Mouse (Mus musculus) cerebellum, postnatal 36 days (tissue): ENCODE data around the gene Rexo5.

Experiments used
- DNase-seq, 2 experiments: peaks; one replicate each; pipeline ENCODE4 v3.0.0; 2021 to 2022; ENCODE audit warnings: mixed read lengths in 2 of 2

Gene Rexo5

GRCm38 (mm10) chr7:119793586-119794250 lies at the start of gene Rexo5, which contains the start of gene Eri2:
Rexo5 (plus strand) TSS chr7:119794006.
Eri2 (minus strand) TSS chr7:119794058.
- DNase-seq, result peak; percentile 67

- no peak for DNase-seq
These were observed 49.5 kb upstream of the Rexo5 start for GRCm38 (mm10) chr7:119744321-119744720.

DNA sequence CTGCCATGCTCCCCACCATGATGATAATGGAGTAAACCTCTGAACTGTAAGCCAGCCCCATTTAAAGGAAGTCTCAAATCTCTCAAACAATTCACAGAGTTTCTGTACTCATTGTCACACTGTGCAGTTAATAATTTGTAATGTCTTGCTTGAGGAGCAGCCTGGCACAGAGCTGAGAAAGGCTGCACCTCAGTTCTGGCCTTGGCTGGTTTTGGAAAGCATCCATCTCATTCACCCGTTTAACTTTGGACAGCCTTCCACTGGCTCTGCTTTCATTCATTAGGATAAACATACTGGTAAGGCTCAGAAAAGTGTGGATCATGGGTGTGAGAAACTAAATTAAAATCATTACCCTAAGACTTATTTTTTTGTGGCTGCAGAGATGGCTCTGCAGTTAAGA lies 47.9 kb upstream of the Rexo5 start:
- no peak for DNase-seq

GRCm38 (mm10) chr7:119748761-119749160 lies 45.0 kb upstream of the Rexo5 start:
- no peak for DNase-seq

DNA sequence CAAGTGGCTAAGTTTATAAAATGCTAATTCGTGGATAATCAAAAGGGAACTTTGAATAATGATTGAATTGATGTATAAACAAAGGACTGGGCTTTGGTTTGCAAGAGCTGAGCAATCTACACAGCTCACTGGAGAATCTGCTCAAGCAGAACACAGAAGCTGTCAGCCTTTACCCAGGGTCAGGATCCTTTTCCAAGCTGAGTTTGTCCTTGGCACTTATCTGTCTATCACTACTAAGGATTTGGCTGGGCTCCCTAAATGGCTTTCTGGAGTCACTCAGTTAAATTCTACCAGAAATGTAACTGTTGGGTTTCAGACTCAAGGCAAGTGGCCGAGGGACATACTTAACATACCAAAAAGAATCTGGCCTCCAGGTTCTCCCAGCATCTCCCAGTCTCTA lies 43.9 kb upstream of the Rexo5 start:
- no peak for DNase-seq

GRCm38 (mm10) chr7:119753696-119754095 lies 40.1 kb upstream of the Rexo5 start:
- no peak for DNase-seq

GRCm38 (mm10) chr7:119760527-119760951 lies 33.3 kb upstream of the Rexo5 start, which contains the start of gene Acsm3:
Acsm3 (plus strand) TSS chr7:119760923.
- no peak for DNase-seq

GRCm38 (mm10) chr7:119762166-119762697 lies 31.6 kb upstream of the Rexo5 start:
- DNase-seq, result no peak

DNA sequence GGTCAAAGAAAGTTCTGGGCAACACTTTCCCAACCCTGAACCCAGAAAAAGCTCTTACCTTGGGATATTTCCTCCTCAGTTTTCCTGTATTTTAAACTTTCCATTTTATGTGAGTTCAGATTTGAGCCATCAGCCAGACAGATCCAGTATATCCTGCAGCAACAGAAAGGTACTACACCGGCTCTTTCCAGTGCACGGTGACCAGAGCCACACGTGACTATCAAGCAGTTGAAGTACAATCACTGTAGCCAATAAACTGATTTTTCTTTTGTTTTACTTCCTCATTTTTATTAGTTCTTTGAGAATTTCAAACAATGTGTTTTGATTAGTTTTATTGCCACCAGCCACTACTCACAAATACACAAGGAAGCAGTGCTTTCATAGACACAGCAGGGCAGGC lies 29.4 kb upstream of the Rexo5 start:
- no peak for DNase-seq

DNA sequence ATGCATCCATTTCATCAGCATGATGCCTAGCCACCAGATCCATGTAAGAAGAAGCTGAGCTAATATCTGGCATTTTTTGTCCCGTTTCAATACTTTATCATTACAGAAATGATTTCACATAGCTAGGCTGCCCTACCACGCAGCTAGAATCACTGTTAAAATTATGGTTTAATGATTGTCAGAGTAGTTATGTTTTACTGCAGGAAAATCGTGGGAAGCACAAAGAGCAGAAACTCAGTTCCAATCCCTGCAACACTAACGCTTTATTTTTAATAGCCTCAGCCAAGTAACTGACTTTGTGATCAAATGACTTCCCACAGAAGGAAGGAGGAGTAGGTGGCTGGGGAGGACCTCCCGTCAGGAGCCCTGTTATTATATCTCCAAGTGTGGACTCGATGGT lies 26.8 kb upstream of the Rexo5 start:
- DNase-seq, result no peak

DNA sequence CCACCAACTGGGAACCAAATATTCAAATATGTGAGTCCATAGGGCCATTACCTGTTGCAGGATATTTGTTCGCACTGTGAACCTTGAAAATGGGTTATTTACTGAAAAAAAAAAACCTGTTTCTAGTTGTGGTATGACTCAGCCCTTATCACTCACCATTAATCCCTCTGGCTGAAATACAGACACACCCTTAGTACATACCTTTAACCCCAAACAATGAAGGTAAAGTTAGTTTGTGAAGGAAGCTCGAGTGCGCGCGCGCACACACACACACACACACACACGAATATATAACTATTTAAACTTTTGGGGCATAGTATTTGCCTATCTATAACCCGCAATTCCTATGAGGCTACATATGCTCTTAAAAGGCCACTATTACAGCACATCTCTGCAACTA lies 23.9 kb upstream of the Rexo5 start:
- DNase-seq, result no peak

GRCm38 (mm10) chr7:119783453-119783852 lies 10.4 kb upstream of the Rexo5 start:
- DNase-seq, result no peak

DNA sequence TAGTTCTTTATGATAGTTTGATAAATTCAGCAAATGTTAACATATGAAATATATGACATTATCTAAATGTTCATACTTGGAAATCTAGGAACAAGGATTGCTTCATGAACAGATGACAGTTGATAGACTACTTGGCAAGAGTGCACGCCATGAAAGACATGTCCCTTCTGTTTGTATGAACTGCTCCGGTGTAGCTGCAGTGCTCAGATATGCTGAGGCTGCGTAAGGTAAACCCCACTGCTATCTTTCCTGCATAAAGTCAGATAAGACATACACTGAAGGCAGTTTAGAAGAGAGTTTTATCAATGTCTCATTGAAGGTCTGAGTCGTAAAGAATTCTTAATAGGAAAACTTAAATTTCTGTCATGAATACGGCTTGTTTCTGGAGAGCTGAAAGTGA lies 8.9 kb upstream of the Rexo5 start:
- no peak for DNase-seq

GRCm38 (mm10) chr7:119789024-119789423 lies 4.8 kb upstream of the Rexo5 start:
- DNase-seq, result no peak

DNA sequence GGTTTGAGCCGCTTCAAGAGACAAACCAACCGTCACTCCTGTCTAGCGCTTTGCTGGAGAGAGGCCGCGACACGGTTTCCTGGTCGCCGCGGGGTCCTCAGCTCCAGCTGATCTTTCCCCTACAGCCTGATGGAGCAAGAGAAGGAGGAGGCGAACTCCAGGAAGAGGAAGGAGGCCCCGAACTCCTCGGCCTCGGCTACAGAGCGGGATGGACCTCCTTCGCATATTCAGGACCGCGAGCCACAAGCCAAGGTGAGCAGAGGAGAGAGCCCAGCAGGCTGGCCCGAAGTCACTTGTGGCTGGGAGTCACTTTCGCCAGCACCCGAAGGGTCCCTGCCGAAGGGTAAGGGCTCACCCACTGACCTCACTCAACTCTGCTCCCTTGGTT lies 439 bp downstream of the Rexo5 start:
- peak in 1 of 2 experiments; percentile 2 for DNase-seq

- DNase-seq, result no peak
These were observed 1.5 kb downstream of the Rexo5 start for GRCm38 (mm10) chr7:119795311-119795710.

DNA sequence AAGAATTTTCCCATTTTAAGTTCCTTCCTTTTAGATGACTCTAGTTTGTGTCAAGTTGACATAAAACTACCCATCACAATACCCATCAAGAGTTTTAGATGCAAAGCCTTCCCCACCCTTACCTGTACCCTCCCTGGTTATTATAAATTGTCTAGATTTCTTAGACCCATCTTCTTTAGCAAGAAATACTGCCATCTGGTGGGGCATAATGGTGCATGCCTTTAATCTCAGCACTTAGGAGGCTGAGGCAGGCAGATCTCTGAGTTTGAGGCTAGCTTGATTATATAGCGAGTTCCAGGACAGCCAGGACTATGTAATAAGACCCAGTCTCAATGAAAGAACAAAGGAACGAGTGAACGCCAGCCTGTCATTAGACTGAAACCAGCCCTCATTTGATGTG lies 6.7 kb downstream of the Rexo5 start:
- DNase-seq, result no peak

DNA sequence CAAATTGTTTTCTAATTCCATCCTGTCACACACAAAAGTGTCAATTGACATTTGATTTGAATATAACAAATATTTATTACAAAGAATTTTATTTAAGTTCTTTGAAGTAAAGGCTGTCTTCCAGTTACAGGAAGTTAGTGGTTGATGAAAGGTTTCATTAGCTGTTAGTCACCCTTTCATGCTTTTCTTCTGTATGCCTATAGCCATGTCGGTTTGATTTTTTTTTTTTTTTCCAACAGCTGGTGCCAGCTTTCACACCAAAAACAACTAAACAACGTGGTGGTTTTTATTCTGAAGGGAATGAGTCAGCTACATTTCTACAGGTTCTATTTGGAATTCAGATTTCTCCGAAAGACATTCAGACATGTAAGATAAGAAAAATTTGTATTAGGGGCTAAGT lies 7.2 kb downstream of the Rexo5 start:
- no peak for DNase-seq

- no peak for DNase-seq
These were observed 13.6 kb downstream of the Rexo5 start for GRCm38 (mm10) chr7:119807396-119807795.

DNA sequence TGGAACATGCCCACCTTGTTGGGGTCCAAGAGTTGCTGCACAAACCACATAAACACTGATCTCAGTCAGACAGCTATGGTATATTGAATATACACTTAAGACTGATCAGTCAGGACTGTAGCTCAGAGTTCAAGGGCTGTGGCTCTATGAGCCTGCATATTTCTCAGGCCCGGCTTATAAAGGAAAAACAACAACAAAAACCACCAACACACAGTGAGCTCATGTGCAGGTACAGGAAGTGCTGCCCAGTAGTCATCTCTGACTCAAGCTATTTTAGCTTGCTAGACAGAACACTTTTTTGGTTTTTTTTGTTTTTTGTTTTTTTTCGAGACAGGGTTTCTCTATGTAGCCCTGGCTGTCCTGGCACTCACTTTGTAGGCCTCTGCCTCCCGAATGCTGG lies 14.9 kb downstream of the Rexo5 start:
- DNase-seq, result no peak

- DNase-seq, result no peak
These were observed 41.6 kb downstream of the Rexo5 start for GRCm38 (mm10) chr7:119835371-119835770.

GRCm38 (mm10) chr7:119835996-119836777 lies 42.4 kb downstream of the Rexo5 start:
- no peak for DNase-seq

GRCm38 (mm10) chr7:119841820-119842449 lies 48.1 kb downstream of the Rexo5 start:
- no peak for DNase-seq

- no peak for DNase-seq
These were observed 51.7 kb downstream of the Rexo5 start for GRCm38 (mm10) chr7:119845541-119845940.
